Mouse (Mus musculus) brain, embryonic 14.5 days (tissue): ENCODE data around the gene Exoc6.

Experiments
- CTCF ChIP-seq: fragments of 200-500 bp; IDR thresholded peaks from 2 replicates; pipeline ENCODE4 v1.5.1; 2012; ENCODE audit warnings: inconsistent platforms, mild to moderate bottlenecking, moderate library complexity, borderline replicate concordance; ENCODE audit not compliant: insufficient read depth, insufficient read length; ENCODE audit errors: extremely low read depth
- POLR2A ChIP-seq: fragments of 200-500 bp; IDR thresholded peaks from 2 replicates; pipeline ENCODE4 v1.6.1; 2012; ENCODE audit warnings: mild to moderate bottlenecking, inconsistent platforms, borderline replicate concordance; ENCODE audit not compliant: poor library complexity, insufficient read depth, insufficient read length, severe bottlenecking; ENCODE audit errors: extremely low read depth

DNA sequence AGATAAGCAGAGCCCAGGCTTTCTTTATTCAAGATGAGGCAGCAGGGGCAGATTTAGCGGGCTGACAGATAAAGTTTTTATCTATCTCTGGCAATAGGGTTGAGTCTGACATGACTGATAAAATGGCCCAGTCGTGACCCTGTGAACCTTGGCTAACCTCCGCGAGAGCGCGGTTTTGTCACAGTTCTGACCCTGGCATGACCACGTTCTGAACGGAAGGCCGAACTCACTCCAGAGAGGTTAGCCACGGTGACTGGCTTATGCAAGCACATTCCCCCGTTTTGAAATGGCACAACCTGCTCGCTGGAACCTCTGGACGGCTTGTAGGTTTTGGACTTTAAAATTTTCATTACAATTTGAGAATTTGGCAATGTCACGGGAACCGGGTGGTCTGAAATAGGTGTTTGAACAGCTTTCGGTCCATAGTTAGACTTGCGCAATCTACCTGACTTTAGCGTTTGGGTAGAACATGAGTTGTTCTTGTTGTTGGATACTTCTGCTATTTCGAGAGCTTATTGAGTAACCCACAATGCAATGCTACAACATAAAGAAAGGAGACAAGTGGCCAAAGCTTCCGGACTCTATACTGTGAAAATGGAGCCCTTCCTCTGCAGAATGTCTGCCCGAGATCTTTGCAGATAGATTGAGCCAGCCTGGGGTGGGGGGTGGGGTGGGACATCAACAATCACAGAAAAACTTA is 152.3 kb downstream of the Exoc6 start:
- no peak for TF ChIP-seq POLR2A
- no peak for TF ChIP-seq CTCF
